Mouse (Mus musculus) kidney, adult 2 months (tissue): ENCODE data around the gene Igsf8.

ENCODE experiments used
- CTCF ChIP-seq: fragments of 200-500 bp; conservative IDR thresholded peaks from 2 replicates; pipeline ENCODE4 v1.5.1; 2011; ENCODE audit warnings: low read depth, mild to moderate bottlenecking, control low read depth, low read length, moderate library complexity, mixed read lengths; ENCODE audit not compliant: insufficient read depth, insufficient read length
- POLR2A ChIP-seq: fragments of 200-500 bp; IDR thresholded peaks from one replicate; pipeline ENCODE4 v1.6.1; 2011; ENCODE audit warnings: low read depth, low read length, control low read depth

DNA sequence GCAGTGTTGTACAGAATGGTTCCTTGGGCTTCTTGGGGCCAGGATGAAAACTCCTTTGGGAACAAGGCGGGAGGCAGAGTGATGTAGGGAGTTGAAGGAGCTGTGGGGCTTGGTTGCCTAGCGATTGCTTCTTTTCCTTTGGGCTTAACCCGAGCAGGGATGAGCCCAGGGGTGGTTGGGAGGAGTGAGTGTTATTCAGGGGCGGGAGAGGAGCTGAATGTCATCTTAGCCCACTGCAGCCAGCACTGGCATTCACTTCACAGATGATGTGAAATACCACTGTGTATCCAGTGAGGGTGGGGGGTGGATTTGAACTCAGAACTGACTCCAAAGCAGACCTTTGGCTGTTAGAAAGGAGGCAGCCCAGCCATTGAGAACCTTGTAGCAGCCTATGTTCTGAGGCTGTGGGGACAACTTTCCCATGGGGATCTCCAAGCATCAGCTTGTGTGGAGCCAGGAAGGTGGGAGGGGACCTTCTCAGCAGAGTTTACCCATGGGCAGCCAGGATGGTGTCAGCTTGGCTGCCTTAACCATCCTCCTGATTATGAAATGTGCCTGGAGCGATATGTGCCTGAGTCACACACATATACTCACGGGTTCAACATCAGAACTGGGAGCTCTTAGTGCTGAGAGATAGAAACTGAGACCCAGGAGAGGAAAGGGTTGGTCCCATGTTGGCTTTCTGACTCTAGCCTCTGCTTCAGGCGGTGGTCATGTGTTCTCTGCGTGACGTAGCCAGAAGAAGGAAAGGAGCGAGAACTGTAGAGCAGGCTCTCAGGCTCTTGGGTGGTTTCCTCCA, 52.4 kb downstream of the Igsf8 start:
- TF ChIP-seq CTCF (no peak), POLR2A (no peak)
